Mouse (Mus musculus): ENCODE data around the gene Hebp2. TPM values are rescaled to one million over a fixed set of nuclear protein-coding genes. Genes with fewer than 3 reads are reported as not detected.

Hebp2 gene
- polyA plus RNA-seq, 1 experiment: not detected

DNA sequence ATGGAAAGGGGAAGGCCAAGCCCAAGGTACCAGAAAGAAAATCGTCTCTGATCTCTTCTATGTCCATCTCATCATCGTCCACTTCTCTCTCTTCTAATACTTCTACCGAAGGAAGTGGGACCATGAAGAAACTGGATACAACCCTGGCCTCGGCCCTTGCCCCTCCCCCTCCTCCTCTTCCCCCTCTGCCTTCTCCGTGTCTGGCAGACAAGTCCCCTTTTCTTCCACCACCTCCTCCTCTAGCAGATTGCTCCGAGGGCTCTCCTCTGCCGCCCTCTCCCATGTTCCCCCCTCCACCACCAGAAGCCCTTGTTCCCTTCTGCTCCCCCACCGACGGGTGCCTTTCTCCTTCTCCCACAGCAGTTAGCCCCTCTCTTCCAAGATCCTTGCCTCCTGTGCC is 20.1 kb downstream of the Hebp2 start:
- no peaks in the 10 kb centered on the region for H3K27me3 ChIP-seq (ENCODE audit: control insufficient read depth)
- no peaks in the 10 kb centered on the region; the same call in 1 of the 2 replicates for H3K36me3 ChIP-seq (ENCODE audit: control insufficient read depth)
- TF ChIP-seq TAL1 (IDR thresholded peaks at IDR 0.05; ENCODE audit: low read length): no peak
- no peak for TF ChIP-seq GATA1 (IDR thresholded peaks at IDR 0.05; ENCODE audit: low read length)
- no peak overlapping the region for H3K4me3 ChIP-seq (replicated peaks)
- no peaks in the 10 kb centered on the region for H3K9me3 ChIP-seq (ENCODE audit: control insufficient read depth, low read length)
- no peaks in the 10 kb centered on the region for H3K4me1 ChIP-seq (ENCODE audit: control insufficient read depth)

DNA sequence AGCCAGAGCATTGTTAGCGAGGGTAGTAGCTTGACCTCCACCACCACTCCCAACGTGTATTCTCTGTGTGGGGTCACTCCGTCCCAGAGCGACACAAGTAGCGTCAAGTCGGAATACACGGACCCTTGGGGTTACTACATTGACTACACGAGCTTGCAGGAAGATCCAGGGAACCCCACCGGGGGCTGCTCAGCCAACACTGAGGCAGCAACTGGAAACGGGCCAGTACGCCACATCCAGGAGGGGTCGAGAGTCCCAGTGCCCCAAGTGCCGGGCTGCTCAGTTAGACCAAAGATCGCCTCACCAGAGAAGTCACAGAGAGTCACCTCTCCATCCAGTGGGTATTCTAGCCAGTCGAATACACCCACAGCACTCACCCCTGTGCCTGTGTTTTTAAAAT is 20.6 kb downstream of the Hebp2 start:
- Histone ChIP-seq H3K4me1 (ENCODE audit: control insufficient read depth) (no peaks in the 10 kb centered on the region), H3K27me3 (ENCODE audit: control insufficient read depth) (no peaks in the 10 kb centered on the region), H3K4me3 (replicated peaks) (no peak overlapping the region), H3K9me3 (ENCODE audit: control insufficient read depth, low read length) (no peaks in the 10 kb centered on the region), H3K36me3 (ENCODE audit: control insufficient read depth) (no peaks in the 10 kb centered on the region; the same call in 1 of the 2 replicates)
- TF ChIP-seq TAL1 (IDR thresholded peaks at IDR 0.05; ENCODE audit: low read length): no peak

DNA sequence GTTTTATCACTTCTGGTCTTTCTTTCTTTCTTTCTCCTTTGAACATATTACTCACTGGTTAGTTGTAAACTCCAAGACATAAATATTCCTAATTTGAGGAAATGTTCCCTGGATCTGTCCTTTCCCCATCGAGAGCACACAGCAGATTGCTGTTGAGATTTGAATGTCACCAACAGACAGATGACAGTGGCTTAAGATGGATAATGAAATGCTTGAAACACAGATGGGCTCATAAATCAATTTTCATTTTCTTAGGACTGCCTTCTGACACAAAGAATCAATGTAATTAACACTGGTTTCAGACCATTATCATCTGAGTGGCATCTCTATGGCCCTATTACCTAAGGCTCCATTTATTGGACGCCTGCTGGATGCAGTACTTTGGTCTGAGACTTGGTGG is 23.3 kb downstream of the Hebp2 start:
- no peak for TF ChIP-seq GATA1 (IDR thresholded peaks at IDR 0.05; ENCODE audit: low read length)
- TF ChIP-seq TAL1 (IDR thresholded peaks at IDR 0.05; ENCODE audit: low read length): no peak
- no peaks in the 10 kb centered on the region for H3K9me3 ChIP-seq (ENCODE audit: control insufficient read depth, low read length)
- no peaks in the 10 kb centered on the region for H3K27me3 ChIP-seq (ENCODE audit: control insufficient read depth)
- H3K4me3 ChIP-seq (replicated peaks): no peak overlapping the region
- no peaks in the 10 kb centered on the region; the same call in 1 of the 2 replicates for H3K36me3 ChIP-seq (ENCODE audit: control insufficient read depth)
- H3K4me1 ChIP-seq (ENCODE audit: control insufficient read depth): no peaks in the 10 kb centered on the region

DNA sequence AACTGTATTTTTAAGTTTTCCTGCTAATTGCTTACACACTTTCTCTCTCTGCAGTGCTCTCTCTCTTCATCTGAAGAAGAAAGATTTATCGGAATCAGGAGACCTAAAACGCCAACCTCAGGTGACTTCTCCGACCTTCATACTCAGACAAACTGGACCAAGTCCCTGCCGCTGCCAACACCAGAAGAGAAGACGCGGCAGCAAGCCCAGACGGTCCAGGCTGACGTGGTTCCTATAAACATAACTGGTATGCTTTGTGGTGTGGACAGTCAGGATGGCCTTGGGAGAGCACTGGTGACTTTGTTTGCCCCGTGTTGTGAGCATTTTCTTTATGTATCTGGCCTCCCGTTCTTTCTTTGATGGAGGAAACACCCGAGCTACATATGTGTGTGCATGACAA is 34.4 kb downstream of the Hebp2 start:
- H3K27me3 ChIP-seq (ENCODE audit: control insufficient read depth): no peaks in the 10 kb centered on the region
- TF ChIP-seq GATA1 (IDR thresholded peaks at IDR 0.05; ENCODE audit: low read length) (no peak), TAL1 (IDR thresholded peaks at IDR 0.05; ENCODE audit: low read length) (no peak)
- no peaks in the 10 kb centered on the region for H3K36me3 ChIP-seq (ENCODE audit: control insufficient read depth)

DNA sequence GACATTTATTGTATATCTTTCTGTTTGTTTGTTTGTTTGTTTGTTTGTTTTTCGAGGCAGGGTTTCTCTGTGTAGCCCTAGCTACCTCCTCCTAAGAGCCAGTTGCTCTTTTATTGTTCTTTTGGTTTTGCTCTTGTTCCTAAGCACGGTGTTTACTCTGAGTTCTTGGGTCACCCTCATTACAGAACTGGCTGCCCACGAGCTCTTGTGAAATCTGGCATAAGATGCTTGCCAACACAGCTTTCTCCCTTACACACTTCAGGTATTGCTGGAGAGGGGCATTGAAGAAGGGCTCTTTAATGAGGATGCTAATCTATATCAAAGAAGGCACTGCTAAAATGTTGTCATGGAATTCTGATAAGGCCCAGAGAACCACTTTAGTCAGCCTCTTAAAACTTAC is 35.2 kb downstream of the Hebp2 start:
- TF ChIP-seq GATA1 (IDR thresholded peaks at IDR 0.05; ENCODE audit: low read length): no peak
- TF ChIP-seq TAL1 (IDR thresholded peaks at IDR 0.05; ENCODE audit: low read length): no peak
- Histone ChIP-seq H3K9me3 (ENCODE audit: control insufficient read depth, low read length) (no peaks in the 10 kb centered on the region), H3K36me3 (ENCODE audit: control insufficient read depth) (no peaks in the 10 kb centered on the region), H3K4me1 (ENCODE audit: control insufficient read depth) (no peaks in the 10 kb centered on the region), H3K4me3 (replicated peaks) (no peak overlapping the region), H3K27me3 (ENCODE audit: control insufficient read depth) (no peaks in the 10 kb centered on the region)

More for the DNA sequence above, 34.4 kb downstream of the Hebp2 start:
- Histone ChIP-seq H3K9me3 (ENCODE audit: control insufficient read depth, low read length) (no peaks in the 10 kb centered on the region), H3K4me3 (replicated peaks) (no peak overlapping the region), H3K4me1 (ENCODE audit: control insufficient read depth) (no peaks in the 10 kb centered on the region)

DNA sequence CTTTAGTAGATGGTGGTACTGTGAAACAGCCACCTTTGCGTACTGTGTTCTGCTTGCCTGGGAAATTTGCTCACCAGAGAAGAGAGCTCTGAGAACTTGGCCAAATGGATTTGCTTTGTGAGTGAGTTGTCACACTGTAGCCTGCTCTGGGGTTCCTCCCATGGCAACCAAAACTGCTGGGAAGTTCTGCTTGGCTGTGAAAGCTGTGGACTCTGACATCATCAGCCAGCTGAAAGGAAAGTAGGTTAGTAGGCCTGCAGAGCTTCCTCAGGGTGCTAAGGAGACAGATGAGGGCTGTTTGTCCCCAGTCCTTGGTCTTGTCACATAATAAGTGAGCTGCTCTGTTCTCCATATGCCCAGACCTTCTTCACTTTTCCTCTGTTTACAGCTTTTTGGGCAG is 37.3 kb downstream of the Hebp2 start:
- H3K36me3 ChIP-seq (ENCODE audit: control insufficient read depth): no peaks in the 10 kb centered on the region
- no peak for TF ChIP-seq GATA1 (IDR thresholded peaks at IDR 0.05; ENCODE audit: low read length)
- no peak for TF ChIP-seq TAL1 (IDR thresholded peaks at IDR 0.05; ENCODE audit: low read length)
- H3K4me1 ChIP-seq (ENCODE audit: control insufficient read depth): no peaks in the 10 kb centered on the region
- no peaks in the 10 kb centered on the region for H3K9me3 ChIP-seq (ENCODE audit: control insufficient read depth, low read length)
- H3K4me3 ChIP-seq (replicated peaks): no peak overlapping the region
- H3K27me3 ChIP-seq (ENCODE audit: control insufficient read depth): no peaks in the 10 kb centered on the region

DNA sequence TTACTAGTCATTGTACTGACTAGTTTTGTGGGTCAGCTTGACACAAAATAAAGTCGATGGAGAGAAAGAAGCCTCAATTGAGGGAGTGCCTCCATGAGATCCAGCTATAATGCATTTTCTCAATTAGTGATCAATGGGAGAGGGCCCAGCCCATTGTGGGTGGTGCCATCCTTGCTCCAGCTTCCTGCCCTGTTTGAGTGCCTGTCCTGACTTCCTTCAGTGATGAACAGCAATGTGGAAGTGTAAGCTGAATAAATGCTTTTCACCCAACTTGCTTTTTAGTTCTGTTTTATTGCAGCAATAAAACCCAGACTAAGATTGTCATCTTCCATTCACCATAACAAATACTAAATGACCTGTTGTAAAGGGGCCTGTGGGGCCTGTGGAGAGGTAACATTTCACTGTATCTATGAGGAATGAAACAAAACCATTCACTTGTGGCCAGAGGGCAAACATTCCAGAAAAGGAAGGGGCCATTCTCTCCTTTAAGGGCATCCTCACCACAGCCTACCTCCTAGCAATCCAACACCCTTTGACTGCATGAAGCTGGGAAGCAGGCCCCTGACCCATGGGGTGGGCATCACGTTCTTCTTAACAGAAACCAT is 37.9 kb downstream of the Hebp2 start:
- H3K9me3 ChIP-seq (ENCODE audit: control insufficient read depth, low read length): no peaks in the 10 kb centered on the region
- H3K4me3 ChIP-seq (replicated peaks): no peak overlapping the region
- no peaks in the 10 kb centered on the region for H3K4me1 ChIP-seq (ENCODE audit: control insufficient read depth)
- H3K27me3 ChIP-seq (ENCODE audit: control insufficient read depth): no peaks in the 10 kb centered on the region
- TF ChIP-seq TAL1 (IDR thresholded peaks at IDR 0.05; ENCODE audit: low read length): no peak
- H3K36me3 ChIP-seq (ENCODE audit: control insufficient read depth): no peaks in the 10 kb centered on the region

DNA sequence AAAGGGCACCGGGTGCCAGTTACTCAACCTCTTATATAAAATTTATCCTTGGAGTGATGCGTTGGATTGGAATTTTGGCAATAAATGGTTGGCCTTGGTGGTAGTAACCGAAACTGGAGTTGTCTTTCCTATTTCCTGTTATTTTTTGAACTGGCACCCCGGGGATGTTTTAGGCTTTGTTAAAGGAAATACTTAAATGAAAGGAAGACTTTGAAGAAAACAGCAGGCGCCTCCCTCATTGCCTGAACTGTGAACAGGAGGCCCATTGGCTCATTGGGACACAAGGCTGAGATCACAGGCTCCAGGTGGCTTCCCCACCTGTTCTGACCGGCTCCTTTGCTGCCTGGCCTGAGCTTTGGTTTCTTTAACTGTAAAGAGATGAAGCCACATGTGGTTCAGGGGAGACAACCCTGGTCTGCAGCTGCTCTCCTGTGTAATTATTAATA is 39.4 kb downstream of the Hebp2 start:
- no peaks in the 10 kb centered on the region for H3K27me3 ChIP-seq (ENCODE audit: control insufficient read depth)
- H3K9me3 ChIP-seq (ENCODE audit: control insufficient read depth, low read length): no peaks in the 10 kb centered on the region
- H3K36me3 ChIP-seq (ENCODE audit: control insufficient read depth): no peaks in the 10 kb centered on the region
- no peak for TF ChIP-seq GATA1 (IDR thresholded peaks at IDR 0.05; ENCODE audit: low read length)
- no peak for TF ChIP-seq TAL1 (IDR thresholded peaks at IDR 0.05; ENCODE audit: low read length)
- no peaks in the 10 kb centered on the region for H3K4me1 ChIP-seq (ENCODE audit: control insufficient read depth)
- no peak overlapping the region for H3K4me3 ChIP-seq (replicated peaks)

DNA sequence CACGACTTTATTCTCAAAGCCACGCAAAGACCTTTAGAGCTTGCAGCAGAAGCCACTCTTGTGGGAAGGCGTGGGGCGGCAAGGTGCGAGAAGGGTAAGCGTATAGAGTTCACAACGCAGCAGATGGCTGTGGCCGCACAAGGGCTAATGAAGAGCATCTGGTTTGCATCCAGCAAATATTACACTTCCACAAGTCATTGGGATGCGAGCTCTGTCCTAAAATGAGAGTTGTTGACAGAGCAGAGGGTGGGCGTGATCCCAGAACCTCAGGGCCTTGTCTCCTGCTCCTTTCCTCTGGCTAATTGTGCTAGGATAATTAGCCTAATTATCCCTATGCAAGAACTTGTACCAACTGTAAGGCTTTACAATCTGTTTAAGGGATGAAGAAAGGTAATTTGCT is 40.2 kb downstream of the Hebp2 start:
- Histone ChIP-seq H3K36me3 (ENCODE audit: control insufficient read depth) (no peaks in the 10 kb centered on the region), H3K4me3 (replicated peaks) (no peak overlapping the region), H3K27me3 (ENCODE audit: control insufficient read depth) (no peaks in the 10 kb centered on the region), H3K9me3 (ENCODE audit: control insufficient read depth, low read length) (no peaks in the 10 kb centered on the region), H3K4me1 (ENCODE audit: control insufficient read depth) (no peaks in the 10 kb centered on the region)
- no peak for TF ChIP-seq GATA1 (IDR thresholded peaks at IDR 0.05; ENCODE audit: low read length)
- no peak for TF ChIP-seq TAL1 (IDR thresholded peaks at IDR 0.05; ENCODE audit: low read length)

DNA sequence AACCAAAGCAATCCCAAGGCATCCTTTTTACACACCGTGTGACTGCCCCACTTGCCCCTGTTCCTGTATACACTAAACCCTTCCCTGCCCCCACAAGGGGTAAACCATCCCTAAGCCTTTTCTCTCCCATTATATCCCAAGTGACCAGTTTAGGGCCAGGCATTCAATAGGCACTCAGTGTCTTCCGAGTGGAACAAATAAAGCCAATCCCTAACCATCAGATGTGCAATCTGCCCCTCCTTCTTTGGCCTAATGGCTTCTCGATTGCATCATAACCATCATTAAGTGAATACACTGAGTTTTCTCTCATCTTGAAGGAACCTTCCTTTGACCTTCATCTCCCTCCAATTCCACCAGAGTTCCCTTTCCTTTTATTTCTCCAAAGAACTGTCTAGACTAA is 43.9 kb downstream of the Hebp2 start:
- Histone ChIP-seq H3K4me1 (ENCODE audit: control insufficient read depth) (no peaks in the 10 kb centered on the region), H3K4me3 (replicated peaks) (no peak overlapping the region), H3K9me3 (ENCODE audit: control insufficient read depth, low read length) (no peaks in the 10 kb centered on the region), H3K36me3 (ENCODE audit: control insufficient read depth) (no peaks in the 10 kb centered on the region), H3K27me3 (ENCODE audit: control insufficient read depth) (no peaks in the 10 kb centered on the region)
- no peak for TF ChIP-seq TAL1 (IDR thresholded peaks at IDR 0.05; ENCODE audit: low read length)
